Mouse (Mus musculus) midbrain, embryonic 14.5 days (tissue): ENCODE measurements at regions not wholly inside any gene's neighbourhood (a gene's known extent, or its start where the extent isn't known, plus 50 kb on each side); places are given as distances from the start of the nearest gene placed in this dataset.

Experiments used
- ATAC-seq: fragments of 200-750 bp; cut with Nextera tagmentation; 2 replicates; pipeline ENCODE4 v1.8.0; 2017; ENCODE audit warnings: moderate number of reproducible peaks, moderate library complexity; ENCODE audit not compliant: low FRiP score, low TSS enrichment
- DNase-seq: peaks from one replicate; pipeline ENCODE4 v3.0.0-alpha.2; 2015
- H3K27ac ChIP-seq: fragments of 300-500 bp; sonication (generic); replicated peaks from 2 replicates; pipeline ENCODE4 v1.5.1; 2014; ENCODE audit warnings: mild to moderate bottlenecking, low read depth, low read length, moderate library complexity
- H3K27me3 ChIP-seq: fragments of 300-500 bp; sonication (generic); 2 replicates; pipeline ENCODE4 v1.6.1; 2014; ENCODE audit warnings: low read length, control low read depth, mixed read lengths; ENCODE audit not compliant: control insufficient read depth, insufficient read depth
- H3K36me3 ChIP-seq: fragments of 300-500 bp; sonication (generic); 2 replicates; pipeline ENCODE4 v1.6.1; 2014; ENCODE audit warnings: low read length, control low read depth; ENCODE audit not compliant: control insufficient read depth, insufficient read depth
- H3K4me1 ChIP-seq: fragments of 300-500 bp; sonication (generic); 2 replicates; pipeline ENCODE4 v1.6.1; 2014; ENCODE audit warnings: mild to moderate bottlenecking, antibody characterized with exemption, low read length, control low read depth; ENCODE audit not compliant: control insufficient read depth, insufficient read depth
- H3K4me2 ChIP-seq: fragments of 300-500 bp; sonication (generic); 2 replicates; pipeline ENCODE4 v1.6.1; 2014; ENCODE audit warnings: mild to moderate bottlenecking, low read length, moderate library complexity
- H3K4me3 ChIP-seq: fragments of 300-500 bp; sonication (generic); replicated peaks from 2 replicates; pipeline ENCODE4 v1.5.1; 2014; ENCODE audit warnings: low read depth, low read length
- H3K9ac ChIP-seq: fragments of 300-500 bp; sonication (generic); replicated peaks from 2 replicates; pipeline ENCODE4 v1.6.1; 2014; ENCODE audit warnings: mild to moderate bottlenecking, low read length, moderate library complexity
- H3K9me3 ChIP-seq: fragments of 300-500 bp; sonication (generic); 2 replicates; pipeline ENCODE4 v1.6.1; 2016; ENCODE audit warnings: low read length, control low read depth, mixed read lengths; ENCODE audit not compliant: control insufficient read depth
- WGBS: fragments of 180-500 bp; shearing (Covaris S2); extraction: QIAGEN DNeasy Blood & Tissue Kit; methylation state at CpG from one replicate; pipeline ENCODE4 v1.1.7; 2014; 5-methylcytosine and 5-hydroxymethylcytosine counted together

GRCm38 (mm10) chr7:82957208-82957977 is 90.3 kb downstream of the Mex3b start:
- Histone ChIP-seq H3K4me2 (no peak overlapping the region), H3K27ac (no peak overlapping the region), H3K4me1 (no peaks in the 10 kb centered on the region), H3K36me3 (no peaks in the 10 kb centered on the region), H3K9ac (no peak overlapping the region), H3K4me3 (no peak overlapping the region), H3K27me3 (no peaks in the 10 kb centered on the region), H3K9me3 (no peaks in the 10 kb centered on the region)
- 71% methylated on average over 20 of the region's 20 CpGs for WGBS
- DNase-seq (no peak), ATAC-seq (no peak)

- Histone ChIP-seq H3K4me3 (no peak overlapping the region), H3K27me3 (no peaks in the 10 kb centered on the region), H3K27ac (no peak overlapping the region), H3K36me3 (no peaks in the 10 kb centered on the region), H3K4me2 (no peak overlapping the region), H3K9me3 (no peaks in the 10 kb centered on the region), H3K4me1 (no peaks in the 10 kb centered on the region), H3K9ac (no peak overlapping the region)
- DNase-seq, result no peak
- ATAC-seq, result no peak
- WGBS, result 87% methylated on average over 1 of the region's 1 CpGs
Measured at GRCm38 (mm10) chr7:82970599-82970998, 103.5 kb downstream of the Mex3b start.

- H3K9ac ChIP-seq, result no peak overlapping the region
- no peak for ATAC-seq
- H3K4me2 ChIP-seq, result no peak overlapping the region
- no peaks in the 10 kb centered on the region for H3K36me3 ChIP-seq
- no peak for DNase-seq
- no peaks in the 10 kb centered on the region for H3K4me1 ChIP-seq
- H3K4me3 ChIP-seq, result no peak overlapping the region
- H3K9me3 ChIP-seq, result no peaks in the 10 kb centered on the region
- no peaks in the 10 kb centered on the region for H3K27me3 ChIP-seq
- WGBS, result 96% methylated on average over 5 of the region's 5 CpGs
- no peak overlapping the region for H3K27ac ChIP-seq
Measured at GRCm38 (mm10) chr7:82971244-82971643, 104.1 kb downstream of the Mex3b start.

GRCm38 (mm10) chr7:82972214-82973006 is 105.3 kb downstream of the Mex3b start:
- ATAC-seq (no peak), DNase-seq (no peak)
- Histone ChIP-seq H3K27me3 (no peaks in the 10 kb centered on the region), H3K9ac (no peak overlapping the region), H3K4me3 (no peak overlapping the region), H3K4me2 (no peak overlapping the region), H3K27ac (no peak overlapping the region), H3K4me1 (no peaks in the 10 kb centered on the region), H3K9me3 (no peaks in the 10 kb centered on the region), H3K36me3 (no peaks in the 10 kb centered on the region)
- WGBS, result 75% methylated on average over 12 of the region's 12 CpGs

- Histone ChIP-seq H3K4me2 (no peak overlapping the region), H3K9ac (no peak overlapping the region), H3K4me1 (no peaks in the 10 kb centered on the region), H3K27me3 (no peaks in the 10 kb centered on the region), H3K36me3 (no peaks in the 10 kb centered on the region), H3K27ac (no peak overlapping the region), H3K9me3 (no peaks in the 10 kb centered on the region), H3K4me3 (no peak overlapping the region)
- DNase-seq (no peak), ATAC-seq (no peak)
Measured at GRCm38 (mm10) chr7:82990708-82991107, 123.6 kb downstream of the Mex3b start.

- 91% methylated on average over 5 of the region's 5 CpGs for WGBS
- no peaks in the 10 kb centered on the region for H3K4me1 ChIP-seq
- H3K4me2 ChIP-seq, result no peak overlapping the region
- no peak for DNase-seq
- no peaks in the 10 kb centered on the region for H3K9me3 ChIP-seq
- H3K27me3 ChIP-seq, result no peaks in the 10 kb centered on the region
- ATAC-seq, result no peak
- H3K27ac ChIP-seq, result no peak overlapping the region
- H3K9ac ChIP-seq, result no peak overlapping the region
- H3K36me3 ChIP-seq, result no peaks in the 10 kb centered on the region
- H3K4me3 ChIP-seq, result no peak overlapping the region
Measured at GRCm38 (mm10) chr7:82993136-82993535, 126.0 kb downstream of the Mex3b start.

GRCm38 (mm10) chr7:82998848-82999247 is 131.7 kb downstream of the Mex3b start:
- no peak for ATAC-seq
- WGBS, result 82% methylated on average over 2 of the region's 2 CpGs

GRCm38 (mm10) chr7:83007540-83007939 is 140.4 kb downstream of the Mex3b start:
- no peak for ATAC-seq
- 89% methylated on average over 4 of the region's 4 CpGs for WGBS

More at GRCm38 (mm10) chr7:82998848-82999247, 131.7 kb downstream of the Mex3b start:
- Histone ChIP-seq H3K9me3 (no peaks in the 10 kb centered on the region), H3K27me3 (no peaks in the 10 kb centered on the region), H3K36me3 (no peaks in the 10 kb centered on the region), H3K27ac (no peak overlapping the region), H3K4me1 (no peaks in the 10 kb centered on the region), H3K4me2 (no peak overlapping the region), H3K9ac (no peak overlapping the region), H3K4me3 (no peak overlapping the region)
- no peak for DNase-seq

GRCm38 (mm10) chr7:83012145-83012544 is 145.0 kb downstream of the Mex3b start:
- DNase-seq (no peak), ATAC-seq (no peak)
- Histone ChIP-seq H3K27ac (no peak overlapping the region), H3K27me3 (no peaks in the 10 kb centered on the region), H3K4me2 (no peak overlapping the region), H3K36me3 (no peaks in the 10 kb centered on the region), H3K9ac (no peak overlapping the region), H3K4me1 (0 out of 2 replicates have a peak, but pooled peaks cover 6% of the 10 kb centered on the region), H3K9me3 (no peaks in the 10 kb centered on the region), H3K4me3 (no peak overlapping the region)
- 87% methylated on average over 2 of the region's 2 CpGs for WGBS

More at GRCm38 (mm10) chr7:83007540-83007939, 140.4 kb downstream of the Mex3b start:
- Histone ChIP-seq H3K27ac (no peak overlapping the region), H3K4me1 (no peaks in the 10 kb centered on the region), H3K9ac (no peak overlapping the region), H3K9me3 (no peaks in the 10 kb centered on the region), H3K27me3 (no peaks in the 10 kb centered on the region), H3K4me3 (no peak overlapping the region), H3K4me2 (no peak overlapping the region), H3K36me3 (no peaks in the 10 kb centered on the region)
- DNase-seq, result no peak
